Mouse (Mus musculus) CH12.LX (cell line): Measurements from ENCODE around the gene Mt4.

Source experiments
- EP300 ChIP-seq: IDR thresholded peaks from 2 replicates; pipeline ENCODE4 v1.6.1; 2011; ENCODE audit warnings: low read length, improper control_type of control experiment
- MXI1 ChIP-seq: IDR thresholded peaks from 2 replicates; pipeline ENCODE4 v1.6.1; 2011; ENCODE audit warnings: mild to moderate bottlenecking, low read depth, low read length, improper control_type of control experiment
- ZC3H11A ChIP-seq: IDR thresholded peaks from 2 replicates; pipeline ENCODE4 v1.6.1; 2012; ENCODE audit warnings: low read depth, mild to moderate bottlenecking, inconsistent platforms, low read length, improper control_type of control experiment

GRCm38 (mm10) chr8:94129133-94129789 is 7.7 kb upstream of the Mt4 start:
- no peak for TF ChIP-seq MXI1
- TF ChIP-seq EP300, result no peak
- no peak for TF ChIP-seq ZC3H11A
